Comparison of ENCODE assay signal across 9 mouse cellular contexts in genomic region chr15:88468107-88468506, GRCm38 (mm10).
DNase-seq lines count a peak whose midpoint lies in the region.
"Had no signal": no experiment of that assay in that cellular context is flagged by ENCODE, and none has a peak within 500 bp of the region (broad histone marks: within the 10 kb centered on the region; RNA-seq: fewer than 3 reads in every experiment).

No protein-coding gene starts in this region.

- H3K27ac ChIP-seq in forebrain, embryonic 10.5 days, result peak overlapping the region; percentile 74

- intact Hi-C loops in left cerebral cortex, postnatal 4 days (cut with DNase I), result no loop called here

- H3K27me3 ChIP-seq in forebrain, embryonic 10.5 days (ENCODE audit: poor library complexity, severe bottlenecking), result peaks cover 56% of the 10 kb centered on the region

- no peaks in the 10 kb centered on the region for H3K36me3 ChIP-seq in forebrain, embryonic 10.5 days (replicated peaks)

- WGBS in forebrain, embryonic 10.5 days, result 12% methylated on average over 12 of the region's 12 CpGs

- DNase-seq in cerebellum, adult 9-10 months, result peak; percentile 6
- DNase-seq in forebrain, embryonic 10.5 days (ENCODE audit: extremely low spot score, low spot score), result peak; percentile 75
- DNase-seq in kidney, adult 8-10 months, result peak; percentile 58 to 70
- peak; percentile 77 for DNase-seq in left cerebral cortex, postnatal 4 days
- no peak for DNase-seq in thymus, postnatal 0 days (ENCODE audit: low spot score)
- DNase-seq in spleen, postnatal 14 days (ENCODE audit: low spot score in 2 of 2), result no peak
- DNase-seq in c-Kit-positive CD71-positive TER-119-positive erythroid progenitor cells, embryonic 14.5 days (ENCODE audit: low spot score), result no peak
- no peak for DNase-seq in liver
- DNase-seq: gastrocnemius, postnatal 14 days had no signal

- H3K4me1 ChIP-seq in forebrain, embryonic 10.5 days, result peaks cover 34% of the 10 kb centered on the region

- no peak overlapping the region for H3K4me3 ChIP-seq in forebrain, embryonic 10.5 days

- H3K9me3 ChIP-seq in forebrain, embryonic 10.5 days, result no peaks in the 10 kb centered on the region

Comparison
In these comparisons a context has a peak if more than half of its experiments do, and no peak if none do; other contexts are left out.
1. DNase-seq: peak in cerebellum, adult 9-10 months (single experiment), forebrain, embryonic 10.5 days (single experiment), kidney, adult 8-10 months (2 of 2) and left cerebral cortex, postnatal 4 days (single experiment); none in thymus, postnatal 0 days (single experiment), spleen, postnatal 14 days (0 of 2), c-Kit-positive CD71-positive TER-119-positive erythroid progenitor cells, embryonic 14.5 days (single experiment) and liver (single experiment).